Mouse (Mus musculus): ENCODE results near the gene Anapc4. TPM values are rescaled to one million over a fixed set of nuclear protein-coding genes. Genes with fewer than 3 reads are reported as not detected.

Gene Anapc4
- polyA plus RNA-seq, 1 experiment: 0.13 TPM

DNA sequence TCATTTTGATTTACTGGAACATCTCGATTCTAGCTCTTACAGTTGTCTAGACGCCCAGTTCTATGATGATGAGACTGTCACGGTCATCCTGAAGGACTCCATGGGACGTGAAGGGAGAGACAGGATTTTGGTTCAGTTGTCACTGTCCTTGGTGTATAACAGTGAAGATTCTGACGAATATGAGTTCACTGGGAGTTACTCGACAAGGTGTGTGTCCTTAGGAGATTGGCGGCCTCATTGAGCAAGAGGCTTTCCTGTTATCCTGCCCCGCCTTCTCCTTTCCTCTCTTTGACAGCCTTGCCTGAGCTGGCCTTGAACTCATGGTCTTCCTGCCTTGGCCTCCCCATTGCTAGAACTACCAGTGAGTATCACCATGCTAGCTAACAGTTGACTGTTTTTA, 30.6 kb downstream of the Anapc4 start:
- peaks cover 62% of the 10 kb centered on the region for H3K36me3 ChIP-seq (ENCODE audit: control insufficient read depth)

DNA sequence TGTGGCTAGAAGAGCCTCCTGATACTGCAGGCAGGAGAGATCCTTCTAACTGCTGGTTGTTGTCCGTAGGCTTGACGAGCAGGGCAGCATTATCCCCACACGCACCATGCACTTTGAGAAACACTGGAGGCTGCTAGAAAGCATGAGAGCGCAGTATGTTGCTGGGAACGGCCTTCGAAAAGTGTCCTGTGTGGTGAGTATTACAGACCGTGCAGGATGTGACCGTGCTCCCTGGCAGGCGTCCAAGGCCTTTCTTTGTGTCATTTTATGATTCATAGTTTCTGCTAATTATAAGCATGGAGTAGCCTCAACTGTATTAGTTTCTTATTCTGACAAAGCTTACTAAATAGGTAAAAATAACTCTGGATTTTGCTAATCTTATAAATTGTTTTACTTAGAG, 32.0 kb downstream of the Anapc4 start:
- H3K9me3 ChIP-seq (ENCODE audit: control insufficient read depth, low read length): no peaks in the 10 kb centered on the region
- no peaks in the 10 kb centered on the region for H3K27me3 ChIP-seq (ENCODE audit: control insufficient read depth)
- peaks cover 52% of the 10 kb centered on the region for H3K36me3 ChIP-seq (ENCODE audit: control insufficient read depth)
- H3K4me1 ChIP-seq (ENCODE audit: control insufficient read depth): no peaks in the 10 kb centered on the region
- no peak for TF ChIP-seq TAL1 (IDR thresholded peaks at IDR 0.05; ENCODE audit: low read length)
- no peak for TF ChIP-seq GATA1 (IDR thresholded peaks at IDR 0.05; ENCODE audit: low read length)
- H3K4me3 ChIP-seq (replicated peaks): no peak overlapping the region

More for the DNA sequence above, 30.6 kb downstream of the Anapc4 start:
- TF ChIP-seq TAL1 (IDR thresholded peaks at IDR 0.05; ENCODE audit: low read length) (no peak), GATA1 (IDR thresholded peaks at IDR 0.05; ENCODE audit: low read length) (no peak)
- Histone ChIP-seq H3K4me3 (replicated peaks) (no peak overlapping the region), H3K9me3 (ENCODE audit: control insufficient read depth, low read length) (no peaks in the 10 kb centered on the region), H3K27me3 (ENCODE audit: control insufficient read depth) (no peaks in the 10 kb centered on the region), H3K4me1 (ENCODE audit: control insufficient read depth) (no peaks in the 10 kb centered on the region)

DNA sequence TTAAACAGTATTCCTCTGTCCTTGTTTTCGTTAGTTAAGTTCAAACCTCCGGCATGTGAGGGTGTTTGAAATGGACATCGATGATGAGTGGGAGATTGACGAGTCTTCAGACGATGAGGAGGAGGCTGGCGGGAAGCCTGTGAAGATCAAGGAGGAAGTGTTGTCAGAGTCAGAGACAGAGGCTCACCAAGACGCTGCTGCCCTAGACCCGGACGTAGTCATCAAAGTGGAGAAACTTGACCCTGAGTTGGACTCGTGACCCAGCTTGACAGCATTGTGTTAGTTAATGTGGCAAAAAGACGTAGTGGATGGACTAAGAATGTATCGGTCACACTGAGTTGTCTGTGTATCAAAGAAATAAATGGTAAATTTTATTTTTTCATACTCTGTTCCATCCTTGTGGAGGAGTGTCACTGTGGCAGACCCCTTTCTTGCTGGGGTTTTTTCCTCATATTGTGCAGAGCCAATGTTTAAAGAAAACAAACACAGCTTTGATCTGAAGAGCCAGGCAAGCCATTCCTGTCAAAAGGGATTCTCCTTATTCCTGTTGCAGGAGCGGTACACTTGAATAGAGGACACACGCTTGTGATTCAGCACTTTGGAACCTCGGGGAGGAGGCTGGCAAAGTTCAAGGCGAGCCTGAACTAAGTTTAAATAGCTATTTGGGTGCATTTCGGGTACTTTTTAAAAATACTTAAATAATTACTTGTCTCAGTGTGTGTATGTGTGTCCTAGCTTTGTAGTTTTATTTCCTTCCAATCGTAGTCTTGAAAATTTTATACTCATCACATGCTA, 32.7 kb downstream of the Anapc4 start:
- Histone ChIP-seq H3K36me3 (ENCODE audit: control insufficient read depth) (peaks cover 48% of the 10 kb centered on the region), H3K9me3 (ENCODE audit: control insufficient read depth, low read length) (no peaks in the 10 kb centered on the region), H3K4me1 (ENCODE audit: control insufficient read depth) (no peaks in the 10 kb centered on the region), H3K4me3 (replicated peaks) (no peak overlapping the region), H3K27me3 (ENCODE audit: control insufficient read depth) (no peaks in the 10 kb centered on the region)
- TF ChIP-seq GATA1 (IDR thresholded peaks at IDR 0.05; ENCODE audit: low read length): no peak
- TF ChIP-seq TAL1 (IDR thresholded peaks at IDR 0.05; ENCODE audit: low read length): no peak

DNA sequence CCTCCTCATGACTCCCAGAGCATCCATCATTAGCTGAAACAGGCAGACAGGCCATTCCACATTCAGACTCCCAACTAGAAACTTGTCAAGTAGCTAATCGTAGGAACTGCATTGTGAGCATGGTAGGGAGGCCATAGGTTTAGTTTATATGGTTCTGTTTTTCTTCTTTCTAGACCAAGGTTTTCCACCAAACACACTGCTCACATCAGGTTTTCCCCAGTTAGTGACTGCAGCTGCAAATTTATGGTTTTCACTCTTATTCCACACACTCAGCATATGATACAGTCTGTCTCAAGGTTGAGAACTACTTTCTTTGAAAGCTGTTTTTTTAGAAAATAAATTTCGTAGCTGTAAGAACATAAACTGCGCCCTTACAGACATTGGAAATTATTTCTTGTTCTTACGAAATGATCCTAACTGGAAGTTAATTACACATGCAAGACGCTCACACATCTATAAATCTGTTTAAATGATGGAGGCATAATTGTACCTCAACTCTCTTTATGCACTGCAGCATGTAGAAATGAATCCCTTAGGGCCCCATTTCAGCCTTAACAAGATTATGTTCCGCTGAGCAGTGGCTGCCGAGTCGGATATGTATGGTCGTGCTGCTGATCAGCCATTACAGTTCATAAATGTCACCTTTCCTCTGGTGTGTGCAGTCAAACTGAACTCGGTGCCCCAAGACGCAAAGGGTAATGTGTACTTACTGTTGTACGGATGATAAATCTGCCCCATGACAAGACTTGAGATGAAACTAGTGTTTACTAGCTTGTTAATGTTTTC, 35.3 kb downstream of the Anapc4 start:
- Histone ChIP-seq H3K9me3 (ENCODE audit: control insufficient read depth, low read length) (no peaks in the 10 kb centered on the region), H3K36me3 (ENCODE audit: control insufficient read depth) (peaks cover 31% of the 10 kb centered on the region), H3K4me3 (replicated peaks) (no peak overlapping the region), H3K27me3 (ENCODE audit: control insufficient read depth) (no peaks in the 10 kb centered on the region), H3K4me1 (ENCODE audit: control insufficient read depth) (no peaks in the 10 kb centered on the region)
- TF ChIP-seq TAL1 (IDR thresholded peaks at IDR 0.05; ENCODE audit: low read length) (no peak), GATA1 (IDR thresholded peaks at IDR 0.05; ENCODE audit: low read length) (no peak)

DNA sequence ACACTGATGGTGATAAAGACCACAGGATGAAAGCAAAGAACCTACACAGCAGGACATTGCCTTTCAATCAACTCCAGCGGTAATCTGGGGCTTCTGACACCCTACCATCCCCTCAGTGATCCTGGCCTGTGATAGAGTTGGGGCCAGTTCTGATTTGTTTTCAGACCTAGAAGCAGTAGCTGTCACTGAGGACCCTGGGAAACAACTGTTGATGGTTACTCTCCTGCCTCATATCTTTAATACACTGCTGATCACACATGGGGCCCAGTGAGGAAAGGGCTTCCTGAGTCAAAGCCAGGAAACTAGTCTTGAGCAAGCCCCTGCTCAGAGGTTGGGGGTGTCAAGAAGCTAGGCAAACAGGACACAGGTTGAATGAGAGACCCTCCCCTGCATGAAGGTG, 37.6 kb downstream of the Anapc4 start:
- H3K4me1 ChIP-seq (ENCODE audit: control insufficient read depth): no peaks in the 10 kb centered on the region
- no peak overlapping the region for H3K4me3 ChIP-seq (replicated peaks)
- peaks cover 12% of the 10 kb centered on the region for H3K36me3 ChIP-seq (ENCODE audit: control insufficient read depth)
- no peaks in the 10 kb centered on the region for H3K27me3 ChIP-seq (ENCODE audit: control insufficient read depth)
- TF ChIP-seq GATA1 (IDR thresholded peaks at IDR 0.05; ENCODE audit: low read length) (no peak), TAL1 (IDR thresholded peaks at IDR 0.05; ENCODE audit: low read length) (no peak)
- no peaks in the 10 kb centered on the region for H3K9me3 ChIP-seq (ENCODE audit: control insufficient read depth, low read length)

DNA sequence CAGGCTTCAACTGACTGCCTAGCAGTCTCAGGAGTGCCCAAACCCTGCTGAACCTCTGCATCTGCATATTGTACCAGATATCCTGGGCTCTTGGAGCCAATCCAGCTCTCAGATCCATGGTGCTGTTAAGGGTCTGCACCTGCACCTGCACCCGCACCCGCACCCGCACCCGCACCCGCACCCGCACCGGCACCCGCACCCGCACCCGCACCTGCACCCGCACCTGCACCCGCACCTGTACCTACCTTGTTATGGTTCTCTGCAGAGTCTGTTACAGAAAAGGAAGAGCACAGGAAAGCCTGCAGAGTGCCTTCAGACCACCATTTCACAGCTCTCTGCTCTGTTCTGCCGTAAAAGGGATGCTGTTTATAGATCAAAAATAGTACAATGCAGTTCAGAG, 38.2 kb downstream of the Anapc4 start:
- Histone ChIP-seq H3K4me3 (replicated peaks) (no peak overlapping the region), H3K4me1 (ENCODE audit: control insufficient read depth) (no peaks in the 10 kb centered on the region), H3K36me3 (ENCODE audit: control insufficient read depth) (peaks cover 8% of the 10 kb centered on the region), H3K27me3 (ENCODE audit: control insufficient read depth) (no peaks in the 10 kb centered on the region), H3K9me3 (ENCODE audit: control insufficient read depth, low read length) (no peaks in the 10 kb centered on the region; the same call in 1 of the 2 replicates)
- TF ChIP-seq GATA1 (IDR thresholded peaks at IDR 0.05; ENCODE audit: low read length) (no peak), TAL1 (IDR thresholded peaks at IDR 0.05; ENCODE audit: low read length) (no peak)

DNA sequence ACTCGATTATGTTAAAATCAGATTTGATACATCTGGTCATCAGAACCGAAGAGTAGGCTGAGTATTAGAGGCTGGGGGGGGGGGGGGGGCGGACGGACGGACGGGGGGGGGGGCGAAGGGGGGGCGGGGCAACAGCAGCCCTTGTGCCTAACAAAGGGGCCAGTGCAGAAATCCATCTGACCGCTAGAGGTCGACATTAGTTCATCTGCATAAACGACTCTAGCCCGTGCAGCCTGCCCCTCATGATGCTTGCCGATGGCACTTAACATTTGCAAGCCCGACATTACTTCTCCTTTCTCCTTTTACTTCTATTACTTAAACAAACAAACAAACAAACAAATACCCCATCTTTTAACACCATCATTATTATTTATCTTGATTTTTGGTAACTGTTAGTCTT, 45.0 kb downstream of the Anapc4 start:
- H3K4me1 ChIP-seq (ENCODE audit: control insufficient read depth): no peaks in the 10 kb centered on the region
- H3K4me3 ChIP-seq (replicated peaks): no peak overlapping the region
- H3K9me3 ChIP-seq (ENCODE audit: control insufficient read depth, low read length): peaks cover 2% of the 10 kb centered on the region; the same call in 1 of the 2 replicates
- no peaks in the 10 kb centered on the region for H3K27me3 ChIP-seq (ENCODE audit: control insufficient read depth)
- TF ChIP-seq GATA1 (IDR thresholded peaks at IDR 0.05; ENCODE audit: low read length) (no peak), TAL1 (IDR thresholded peaks at IDR 0.05; ENCODE audit: low read length) (no peak)
- no peaks in the 10 kb centered on the region for H3K36me3 ChIP-seq (ENCODE audit: control insufficient read depth)

DNA sequence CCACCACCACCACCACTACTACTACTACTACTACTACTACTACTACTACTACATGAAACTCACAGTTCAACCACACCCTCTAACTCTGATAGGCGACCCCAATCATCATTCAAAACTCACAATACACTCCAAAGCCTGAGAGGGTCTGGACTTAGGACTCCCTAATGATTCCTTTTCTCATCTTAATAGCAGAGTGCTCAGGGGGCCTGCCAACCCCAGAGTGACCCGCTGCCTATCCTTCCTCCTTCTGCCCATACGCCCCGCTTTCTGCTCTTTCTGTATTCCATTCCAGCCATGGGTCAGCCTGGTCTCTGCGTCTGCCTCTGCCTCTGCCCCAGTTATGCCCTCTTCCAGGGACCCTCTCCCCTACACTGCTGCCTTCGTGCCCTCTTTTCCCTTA, 46.1 kb downstream of the Anapc4 start:
- H3K4me3 ChIP-seq (replicated peaks): no peak overlapping the region
- H3K36me3 ChIP-seq (ENCODE audit: control insufficient read depth): no peaks in the 10 kb centered on the region
- H3K27me3 ChIP-seq (ENCODE audit: control insufficient read depth): no peaks in the 10 kb centered on the region
- TF ChIP-seq GATA1 (IDR thresholded peaks at IDR 0.05; ENCODE audit: low read length) (no peak), TAL1 (IDR thresholded peaks at IDR 0.05; ENCODE audit: low read length) (no peak)
- H3K4me1 ChIP-seq (ENCODE audit: control insufficient read depth): no peaks in the 10 kb centered on the region
- H3K9me3 ChIP-seq (ENCODE audit: control insufficient read depth, low read length): peaks cover 2% of the 10 kb centered on the region; the same call in 1 of the 2 replicates

DNA sequence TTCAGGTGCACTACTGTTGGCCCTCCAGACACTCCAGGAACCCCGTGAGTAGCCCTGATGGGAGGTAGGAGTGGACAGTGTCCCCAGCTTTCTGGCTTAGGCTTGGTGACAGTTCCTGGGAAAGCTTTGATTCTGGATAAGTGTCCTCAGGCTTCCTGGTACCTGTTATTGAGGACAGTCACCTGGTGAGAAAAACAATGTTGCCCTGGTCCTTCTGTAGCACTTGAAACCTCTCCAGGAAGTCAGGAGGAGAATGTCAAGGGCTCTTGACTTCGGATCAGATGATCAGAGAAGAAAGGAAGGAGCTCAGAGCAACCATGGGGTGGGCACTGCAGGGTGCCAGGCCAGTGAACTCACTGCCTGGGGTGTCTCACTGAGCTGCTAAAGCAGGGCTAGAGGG, 48.6 kb downstream of the Anapc4 start:
- no peak for TF ChIP-seq TAL1 (IDR thresholded peaks at IDR 0.05; ENCODE audit: low read length)
- no peak for TF ChIP-seq GATA1 (IDR thresholded peaks at IDR 0.05; ENCODE audit: low read length)
- no peaks in the 10 kb centered on the region for H3K27me3 ChIP-seq (ENCODE audit: control insufficient read depth)

More for the DNA sequence above, 48.6 kb downstream of the Anapc4 start:
- no peaks in the 10 kb centered on the region for H3K4me1 ChIP-seq (ENCODE audit: control insufficient read depth)
- peaks cover 5% of the 10 kb centered on the region; the same call in 1 of the 2 replicates for H3K9me3 ChIP-seq (ENCODE audit: control insufficient read depth, low read length)
- no peak overlapping the region for H3K4me3 ChIP-seq (replicated peaks)
- no peaks in the 10 kb centered on the region for H3K36me3 ChIP-seq (ENCODE audit: control insufficient read depth)
